Comparison of ENCODE assay signal across 20 mouse cellular contexts in the genomic region with DNA sequence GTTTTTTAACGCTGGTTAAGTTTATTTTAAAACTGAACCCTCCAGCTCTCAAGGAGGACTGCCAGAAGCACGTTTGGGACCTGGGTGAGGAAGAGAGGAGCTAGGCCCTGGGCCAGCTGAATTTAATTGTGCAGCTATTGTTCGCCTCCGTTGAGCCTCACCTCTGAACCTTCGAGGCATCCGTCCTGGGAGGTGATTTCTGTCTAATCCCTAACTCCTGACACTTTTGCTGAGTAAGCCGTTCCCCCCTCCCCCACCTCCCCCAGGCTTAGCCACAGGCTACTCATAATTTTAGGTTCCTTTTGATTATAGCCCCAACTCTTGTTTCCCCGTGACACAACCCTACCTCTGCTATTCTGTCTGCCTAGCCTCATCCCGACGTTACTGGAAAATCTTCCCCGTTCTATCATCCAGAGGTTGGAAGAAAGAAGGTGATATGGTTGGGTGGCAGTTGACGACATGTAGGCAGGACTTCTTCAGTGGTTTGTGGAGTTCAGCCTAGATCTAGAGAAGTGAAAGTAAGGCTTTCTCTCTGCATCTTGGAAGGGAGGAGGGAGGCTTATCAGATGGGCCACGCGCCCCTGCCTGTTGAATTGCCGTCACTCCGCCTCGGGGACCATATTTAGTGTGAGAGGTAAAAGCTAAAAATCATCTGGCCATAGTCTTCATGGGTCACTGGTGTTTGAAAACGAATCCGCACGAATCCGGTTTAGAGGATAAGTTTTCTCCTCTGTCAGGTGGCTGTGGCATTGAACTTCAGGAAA. TPM values are rescaled to one million over a fixed set of nuclear protein-coding genes. Genes with fewer than 3 reads are reported as not detected.
DNase-seq lines count a peak whose midpoint lies in the region; ATAC-seq lines count a peak whose summit lies in the region.
"Had no signal": no experiment of that assay in that cellular context is flagged by ENCODE, and none has a peak within 500 bp of the region (broad histone marks: within the 10 kb centered on the region; RNA-seq: fewer than 3 reads in every experiment).

No protein-coding gene starts in this region.

- no peaks in the 10 kb centered on the region for H3K9me3 ChIP-seq in intestine, embryonic 14.5 days (ENCODE audit: control insufficient read depth, low read length)
- H3K9me3 ChIP-seq in intestine, embryonic 15.5 days: no peaks in the 10 kb centered on the region
- H3K9me3 ChIP-seq in ES-E14 (ENCODE audit: control insufficient read depth, insufficient read depth, low read depth, low read length): no peaks in the 10 kb centered on the region
- no peaks in the 10 kb centered on the region for H3K9me3 ChIP-seq in liver, embryonic 13.5 days (replicated peaks)
- H3K9me3 ChIP-seq: embryonic facial prominence, embryonic 12.5 days; midbrain, embryonic 12.5 days had no signal

- intact Hi-C loops in left cerebral cortex, postnatal 36 days (cut with DNase I): no loop called here

- H3K9ac ChIP-seq in intestine, embryonic 14.5 days (ENCODE audit: low read length): no peak overlapping the region
- H3K9ac ChIP-seq in intestine, embryonic 15.5 days: no peak overlapping the region
- H3K9ac ChIP-seq in ES-E14 (ENCODE audit: insufficient read depth, low read depth, low read length, poor library complexity, severe bottlenecking): no peak overlapping the region
- peak overlapping the region; percentile 26; the same call in 1 of the 2 replicates for H3K9ac ChIP-seq in liver, embryonic 13.5 days
- H3K9ac ChIP-seq: embryonic facial prominence, embryonic 12.5 days; lung, embryonic 14.5 days; midbrain, embryonic 12.5 days had no signal

- in situ Hi-C loops in ES-E14 (cut with MboI; ENCODE audit: low sequenced_read_pairs in 2 of 2, unreplicated experiment in 2 of 2): no loop called here

- no peak overlapping the region for H3K4me3 ChIP-seq in intestine, embryonic 14.5 days (ENCODE audit: low read depth, low read length)
- H3K4me3 ChIP-seq in intestine, embryonic 15.5 days (replicated peaks): no peak overlapping the region
- no peak overlapping the region for H3K4me3 ChIP-seq in ES-E14 (ENCODE audit: insufficient read depth in 1 of 2, low read depth in 1 of 2, low read length in 2 of 2, poor library complexity in 1 of 2, severe bottlenecking in 1 of 2)
- H3K4me3 ChIP-seq in liver, embryonic 13.5 days (replicated peaks): no peak overlapping the region
- H3K4me3 ChIP-seq: embryonic facial prominence, embryonic 12.5 days; left cerebral cortex, adult 2 months; midbrain, embryonic 12.5 days had no signal

- peak; percentile 1 for DNase-seq in intestine, embryonic 14.5 days (ENCODE audit: low spot score)
- DNase-seq in ES-E14 (ENCODE audit: low read depth, low spot score): no peak
- DNase-seq in liver, embryonic 13.5 days: no peak
- no peak for DNase-seq in adipocyte (ENCODE audit: low spot score)
- no peak for DNase-seq in left cerebral cortex, postnatal 36 days (ENCODE audit: low spot score in 2 of 2)
- DNase-seq: cerebellum, postnatal 10 days; heart, adult 18-20 months; lung, embryonic 14.5 days; right cerebral cortex, postnatal 14 days; thymus, postnatal 14 days had no signal

- peaks cover 27% of the 10 kb centered on the region for H3K36me3 ChIP-seq in intestine, embryonic 14.5 days (ENCODE audit: control insufficient read depth, insufficient read depth, low read length)
- peaks cover 14% of the 10 kb centered on the region for H3K36me3 ChIP-seq in intestine, embryonic 15.5 days
- peaks cover 27% of the 10 kb centered on the region for H3K36me3 ChIP-seq in ES-E14 (ENCODE audit: control insufficient read depth, insufficient read depth, low read length, poor library complexity, severe bottlenecking)
- H3K36me3 ChIP-seq in liver, embryonic 13.5 days: peaks cover 33% of the 10 kb centered on the region

- peaks cover 16% of the 10 kb centered on the region for H3K4me1 ChIP-seq in intestine, embryonic 14.5 days (replicated peaks; ENCODE audit: control insufficient read depth, insufficient read depth, low read length)
- H3K4me1 ChIP-seq in intestine, embryonic 15.5 days (replicated peaks): 0 out of 2 replicates have a peak, but pooled peaks cover 7% of the 10 kb centered on the region
- peaks cover 4 to 5% of the 10 kb centered on the region in 2 experiments for H3K4me1 ChIP-seq in ES-E14 (ENCODE audit: control insufficient read depth in 2 of 2, insufficient read depth in 2 of 2, low read length in 2 of 2, poor library complexity in 1 of 2)
- H3K4me1 ChIP-seq in liver, embryonic 13.5 days (replicated peaks): peaks cover 27% of the 10 kb centered on the region
- H3K4me1 ChIP-seq: embryonic facial prominence, embryonic 12.5 days had no signal

- no peak for ATAC-seq in intestine, embryonic 14.5 days (replicated peaks; ENCODE audit: low FRiP score, low TSS enrichment, low read depth)
- ATAC-seq in intestine, embryonic 15.5 days: no peak
- ATAC-seq in erythroid progenitor cell, adult 5-6 weeks (replicated peaks; ENCODE audit: low FRiP score, poor library complexity, severe bottlenecking): peak; percentile 77
- no peak for ATAC-seq in liver, embryonic 13.5 days (ENCODE audit: low read depth)
- no peak for ATAC-seq in activated CD4-positive, CD25-positive, alpha-beta regulatory T cell, adult 4 months
- ATAC-seq: forebrain, embryonic 16.5 days; intestine, embryonic 16.5 days had no signal

- H3K4me2 ChIP-seq in intestine, embryonic 14.5 days (ENCODE audit: low read length): no peak overlapping the region
- no peak overlapping the region for H3K4me2 ChIP-seq in intestine, embryonic 15.5 days (replicated peaks)
- peak overlapping the region; percentile 30 for H3K4me2 ChIP-seq in liver, embryonic 13.5 days
- H3K4me2 ChIP-seq: embryonic facial prominence, embryonic 12.5 days; lung, embryonic 14.5 days; midbrain, embryonic 12.5 days had no signal

- 88% methylated on average over 21 of the region's 21 CpGs for WGBS in intestine, embryonic 14.5 days
- WGBS in intestine, embryonic 15.5 days: 83% methylated on average over 21 of the region's 21 CpGs
- 66% methylated on average over 21 of the region's 21 CpGs for WGBS in liver, embryonic 13.5 days (ENCODE audit: insufficient replicate concordance)

- 0 out of 2 replicates have a peak, but pooled peaks cover 5% of the 10 kb centered on the region for H3K27me3 ChIP-seq in intestine, embryonic 14.5 days (replicated peaks; ENCODE audit: control insufficient read depth, insufficient read depth, low read length)
- no peaks in the 10 kb centered on the region for H3K27me3 ChIP-seq in intestine, embryonic 15.5 days (replicated peaks)
- no peaks in the 10 kb centered on the region for H3K27me3 ChIP-seq in liver, embryonic 13.5 days
- H3K27me3 ChIP-seq: embryonic facial prominence, embryonic 12.5 days had no signal

- no peak overlapping the region for H3K27ac ChIP-seq in intestine, embryonic 14.5 days (ENCODE audit: low read depth)
- no peak overlapping the region for H3K27ac ChIP-seq in intestine, embryonic 15.5 days
- H3K27ac ChIP-seq in ES-E14 (ENCODE audit: insufficient read depth, low read depth, low read length, poor library complexity, severe bottlenecking): no peak overlapping the region
- H3K27ac ChIP-seq in liver, embryonic 13.5 days: no peak overlapping the region
- H3K27ac ChIP-seq: embryonic facial prominence, embryonic 12.5 days; left cerebral cortex, adult 2 months; midbrain, embryonic 12.5 days had no signal

RNA-seq across cellular contexts. Expression of a gene that starts 4.7 kb away (rescaled TPM):
- polyA plus RNA-seq in intestine, embryonic 14.5 days (2014; fragmentation: Nextera tagmentation; extraction: Ambion mirVana): 13.4 and 14.9 TPM in 2 replicates
- 16.1 and 17.0 TPM in 2 replicates for polyA plus RNA-seq in intestine, embryonic 15.5 days (2015; fragmentation: Nextera tagmentation; extraction: Ambion mirVana)
- total RNA-seq in ES-E14 (2012; rRNA removed): 11.2 and 13.5 TPM in 2 replicates
- 0.36 and 2.1 TPM in 2 replicates for total RNA-seq in erythroid progenitor cell, adult 5-6 weeks (2015; ENCODE audit: low replicate concordance)
- 1.2 and 1.7 TPM in 2 replicates for total RNA-seq in erythroid progenitor cell, adult 5-6 weeks (2017; ENCODE audit: low replicate concordance)
- polyA plus RNA-seq in liver, embryonic 13.5 days (2015; fragmentation: Nextera tagmentation; extraction: Ambion mirVana): 4.4 and 5.7 TPM in 2 replicates
- 10 to 100 TPM; 17.1 to 18.9 TPM for polyA plus RNA-seq in activated CD4-positive, CD25-positive, alpha-beta regulatory T cell, adult 4 months (2017; shearing (Covaris generic))
- 1 to 10 TPM; 8.1 to 9.0 TPM for total RNA-seq in left cerebral cortex, postnatal 36 days (2021)

RNA-seq across cellular contexts. Expression of a gene that starts 28.2 kb away (rescaled TPM):
- polyA plus RNA-seq in intestine, embryonic 14.5 days (2014; fragmentation: Nextera tagmentation; extraction: Ambion mirVana): 0.15 and 0.42 TPM in 2 replicates
- 0.56 and 0.79 TPM in 2 replicates for polyA plus RNA-seq in intestine, embryonic 15.5 days (2015; fragmentation: Nextera tagmentation; extraction: Ambion mirVana)
- total RNA-seq in ES-E14 (2012; rRNA removed): not detected in 2 replicates
- total RNA-seq in erythroid progenitor cell, adult 5-6 weeks (2015; ENCODE audit: low replicate concordance): not detected in 2 replicates
- total RNA-seq in erythroid progenitor cell, adult 5-6 weeks (2017; ENCODE audit: low replicate concordance): not detected in 2 replicates
- polyA plus RNA-seq in liver, embryonic 13.5 days (2015; fragmentation: Nextera tagmentation; extraction: Ambion mirVana): not detected in 2 replicates
- polyA plus RNA-seq in activated CD4-positive, CD25-positive, alpha-beta regulatory T cell, adult 4 months (2017; shearing (Covaris generic)): not detected
- not detected for total RNA-seq in left cerebral cortex, postnatal 36 days (2021)
- total RNA-seq: left cerebral cortex, adult 2 months had no signal
- polyA plus RNA-seq: C2C12; embryonic facial prominence, embryonic 12.5 days; forebrain, embryonic 16.5 days; midbrain, embryonic 12.5 days; neural tube, embryonic 11.5 days had no signal

RNA-seq across cellular contexts. Expression of a gene that starts 35.2 kb away (rescaled TPM):
- polyA plus RNA-seq in intestine, embryonic 14.5 days (2014; fragmentation: Nextera tagmentation; extraction: Ambion mirVana): 3.8 and 4.0 TPM in 2 replicates
- polyA plus RNA-seq in intestine, embryonic 15.5 days (2015; fragmentation: Nextera tagmentation; extraction: Ambion mirVana): 4.6 and 4.8 TPM in 2 replicates
- total RNA-seq in ES-E14 (2012; rRNA removed): 2.7 and 3.4 TPM in 2 replicates
- total RNA-seq in erythroid progenitor cell, adult 5-6 weeks (2015; ENCODE audit: low replicate concordance): 2.2 TPM in 1 of 2 replicates, not detected in the other
- not detected in 2 replicates for total RNA-seq in erythroid progenitor cell, adult 5-6 weeks (2017; ENCODE audit: low replicate concordance)
- 0.75 and 0.82 TPM in 2 replicates for polyA plus RNA-seq in liver, embryonic 13.5 days (2015; fragmentation: Nextera tagmentation; extraction: Ambion mirVana)
- 10 to 100 TPM; 11.4 to 16.2 TPM for polyA plus RNA-seq in activated CD4-positive, CD25-positive, alpha-beta regulatory T cell, adult 4 months (2017; shearing (Covaris generic))
- total RNA-seq in left cerebral cortex, postnatal 36 days (2021): 1 to 10 TPM; 3.5 to 4.4 TPM

RNA-seq across cellular contexts. Expression of a gene that starts 45.8 kb away (rescaled TPM):
- 86.7 and 92.2 TPM in 2 replicates for polyA plus RNA-seq in intestine, embryonic 14.5 days (2014; fragmentation: Nextera tagmentation; extraction: Ambion mirVana)
- 93.2 and 101 TPM in 2 replicates for polyA plus RNA-seq in intestine, embryonic 15.5 days (2015; fragmentation: Nextera tagmentation; extraction: Ambion mirVana)
- total RNA-seq in ES-E14 (2012; rRNA removed): 71.9 and 81.9 TPM in 2 replicates
- 9.7 and 18.9 TPM in 2 replicates for total RNA-seq in erythroid progenitor cell, adult 5-6 weeks (2015; ENCODE audit: low replicate concordance)
- total RNA-seq in erythroid progenitor cell, adult 5-6 weeks (2017; ENCODE audit: low replicate concordance): 8.1 and 10.8 TPM in 2 replicates
- polyA plus RNA-seq in liver, embryonic 13.5 days (2015; fragmentation: Nextera tagmentation; extraction: Ambion mirVana): 64.9 and 65.0 TPM in 2 replicates
- polyA plus RNA-seq in activated CD4-positive, CD25-positive, alpha-beta regulatory T cell, adult 4 months (2017; shearing (Covaris generic)): 100 to 1,000 TPM; 102 to 109 TPM
- 10 to 100 TPM; 31.4 to 33.5 TPM for total RNA-seq in left cerebral cortex, postnatal 36 days (2021)
